Mouse (Mus musculus) intestine, embryonic 15.5 days (tissue): ENCODE measurements around the gene AY074887. TPM values are rescaled to one million over a fixed set of nuclear protein-coding genes. Genes with fewer than 3 reads are reported as not detected.
A peak's percentile ranks its signal among the peaks of the same experiment; 100 is the strongest.
"Not testable (repeated sequence)": the region's sequence is repeated elsewhere in the genome, so short reads cannot be mapped to it uniquely, and the experiment has no call there.

ENCODE experiments used
- ATAC-seq: fragments of 200-750 bp; cut with Nextera tagmentation; 2 replicates; pipeline ENCODE4 v1.8.0; 2017; ENCODE audit warnings: moderate TSS enrichment, moderate library complexity
- H3K27ac ChIP-seq: fragments of 300-500 bp; sonication (generic); 2 replicates; pipeline ENCODE4 v1.5.1; 2015; ENCODE audit warnings: mild to moderate bottlenecking, inconsistent platforms
- H3K27me3 ChIP-seq: fragments of 300-500 bp; sonication (generic); replicated peaks from 2 replicates; pipeline ENCODE4 v1.6.1; 2015; ENCODE audit warnings: inconsistent platforms
- H3K36me3 ChIP-seq: fragments of 300-500 bp; sonication (generic); 2 replicates; pipeline ENCODE4 v1.6.1; 2015; ENCODE audit warnings: inconsistent platforms
- H3K4me1 ChIP-seq: fragments of 300-500 bp; sonication (generic); replicated peaks from 2 replicates; pipeline ENCODE4 v1.6.1; 2015; ENCODE audit warnings: inconsistent platforms
- H3K4me2 ChIP-seq: fragments of 300-500 bp; sonication (generic); replicated peaks from 2 replicates; pipeline ENCODE4 v1.6.1; 2015; ENCODE audit warnings: mild to moderate bottlenecking, inconsistent platforms
- H3K4me3 ChIP-seq: fragments of 300-500 bp; sonication (generic); replicated peaks from 2 replicates; pipeline ENCODE4 v1.5.1; 2015; ENCODE audit warnings: inconsistent platforms
- H3K9ac ChIP-seq: fragments of 300-500 bp; sonication (generic); 2 replicates; pipeline ENCODE4 v1.6.1; 2015; ENCODE audit warnings: inconsistent platforms
- H3K9me3 ChIP-seq: fragments of 300-500 bp; sonication (generic); 2 replicates; pipeline ENCODE4 v1.6.1; 2016; ENCODE audit warnings: inconsistent platforms
- WGBS: fragments of 180-500 bp; shearing (Covaris S2); methylation state at CpG from one replicate; pipeline ENCODE4 v1.1.7; 2015; 5-methylcytosine and 5-hydroxymethylcytosine counted together
- polyA plus RNA-seq: library from polyadenylated mRNA; unstranded; fragments of >200 nt; fragmentation: Nextera tagmentation; extraction: Ambion mirVana; gene quantifications from 2 replicates; pipeline ENCODE4 v1.2.1, GENCODE M21; 2015

The AY074887 gene
- polyA plus RNA-seq, result 0.68 and 1.0 TPM in 2 replicates

DNA sequence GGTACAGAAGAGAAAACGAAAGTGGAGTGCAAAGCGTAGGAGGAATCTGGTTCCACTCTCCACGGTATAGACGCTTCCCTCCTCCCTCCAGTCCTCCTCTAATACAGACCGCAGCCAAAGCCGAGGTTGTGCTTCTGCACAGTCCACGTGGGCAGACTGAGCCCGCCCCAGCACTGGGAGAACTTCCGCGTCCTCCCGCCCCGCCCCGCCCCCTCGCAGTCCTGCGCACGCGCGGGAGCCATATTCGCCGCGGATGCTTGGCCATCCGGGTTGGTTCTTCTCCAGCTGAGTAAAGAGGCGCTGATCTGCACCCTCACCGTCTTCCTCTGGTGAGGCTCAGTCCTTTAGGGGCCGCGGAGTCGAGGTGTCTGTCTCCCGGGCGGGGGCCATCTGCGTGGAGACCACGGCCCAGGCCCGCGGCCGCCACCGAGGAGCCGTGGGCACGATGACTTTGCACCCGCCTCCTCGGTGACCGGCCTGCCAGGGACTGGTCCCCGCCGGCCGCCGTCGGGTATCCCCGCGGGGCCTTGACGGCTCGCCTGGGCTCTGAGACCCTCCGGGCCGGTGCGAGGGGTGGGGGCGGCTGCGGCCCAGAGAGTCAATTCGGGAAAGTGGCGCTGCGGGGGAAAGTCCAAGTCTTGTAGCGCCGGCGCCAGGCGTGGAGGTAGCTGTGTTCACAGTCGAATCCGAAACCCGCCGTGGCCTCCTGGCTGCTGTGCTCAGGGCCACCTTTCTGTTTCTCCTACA, at the start of gene AY074887, which contains the start of gene Psma4:
Gene AY074887, minus strand, starts transcription at position 424 of the 747 bp plus-strand sequence.
Gene Psma4, plus strand, starts transcription at position 216 of the 747 bp plus-strand sequence.
- under 1% methylated on average over 64 of the region's 65 CpGs for WGBS
- H3K27ac ChIP-seq, result peak within 1 kb of the TSS; percentile 94
- no peaks in the 10 kb centered on the region for H3K9me3 ChIP-seq
- H3K27me3 ChIP-seq, result no peaks in the 10 kb centered on the region
- ATAC-seq, result peak; percentile 100
- peak within 1 kb of the TSS; percentile 59 for H3K4me2 ChIP-seq
- H3K36me3 ChIP-seq, result 0 out of 2 replicates have a peak, but pooled peaks cover 6% of the 10 kb centered on the region
- peak within 1 kb of the TSS; percentile 88 for H3K9ac ChIP-seq
- peaks cover 8% of the 10 kb centered on the region for H3K4me1 ChIP-seq
- peak within 1 kb of the TSS; percentile 89 for H3K4me3 ChIP-seq

DNA sequence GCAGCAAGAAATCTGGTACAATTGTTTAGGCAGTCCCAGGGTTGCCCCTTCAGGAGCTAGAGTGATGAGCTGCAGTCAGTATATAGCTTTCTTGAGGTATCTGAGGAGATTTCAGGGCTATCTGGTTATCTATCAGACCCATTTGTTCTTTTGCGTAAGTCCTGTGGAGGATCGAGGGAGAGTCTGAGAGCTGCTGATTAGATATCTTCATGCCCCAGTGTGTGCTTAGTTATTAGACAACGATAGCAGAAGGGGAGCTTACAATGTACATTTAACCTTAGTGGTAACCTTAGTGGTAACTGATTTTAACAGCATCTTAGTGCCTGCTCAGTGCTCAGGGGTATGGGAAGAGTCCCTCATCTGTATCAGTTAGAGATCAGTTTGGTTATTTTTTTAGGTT, 44.8 kb upstream of the AY074887 start:
- Histone ChIP-seq H3K4me2 (no peak overlapping the region), H3K27ac (no peak overlapping the region), H3K36me3 (no peaks in the 10 kb centered on the region), H3K27me3 (no peaks in the 10 kb centered on the region), H3K9ac (no peak overlapping the region), H3K9me3 (no peaks in the 10 kb centered on the region), H3K4me3 (no peak overlapping the region), H3K4me1 (no peaks in the 10 kb centered on the region)
- 52% methylated on average over 3 of the region's 3 CpGs for WGBS
- no peak for ATAC-seq

DNA sequence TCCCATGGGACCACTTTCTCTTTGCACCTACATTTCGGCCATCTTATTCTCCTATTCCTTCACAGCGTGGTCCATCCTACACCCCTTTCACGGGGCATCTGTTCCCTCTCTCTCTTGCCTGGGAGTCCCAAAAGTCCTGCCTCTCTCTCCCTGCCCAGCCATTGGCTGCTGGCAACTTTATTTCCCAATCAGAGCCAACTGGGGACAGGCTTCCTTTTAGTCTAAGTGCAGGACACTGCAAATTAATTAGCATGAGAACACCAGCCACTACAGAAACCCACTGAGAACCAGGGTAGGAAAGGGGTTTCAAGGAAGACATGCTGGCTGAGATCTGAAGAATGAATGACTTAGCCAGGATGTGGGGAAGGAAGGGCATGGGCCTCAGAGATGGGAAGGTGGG, 43.6 kb upstream of the AY074887 start:
- Histone ChIP-seq H3K4me3 (no peak overlapping the region), H3K9ac (no peak overlapping the region), H3K27me3 (no peaks in the 10 kb centered on the region), H3K4me2 (no peak overlapping the region), H3K9me3 (no peaks in the 10 kb centered on the region), H3K36me3 (no peaks in the 10 kb centered on the region), H3K27ac (no peak overlapping the region), H3K4me1 (no peaks in the 10 kb centered on the region)
- no peak for ATAC-seq
- 61% methylated on average over 3 of the region's 3 CpGs for WGBS

DNA sequence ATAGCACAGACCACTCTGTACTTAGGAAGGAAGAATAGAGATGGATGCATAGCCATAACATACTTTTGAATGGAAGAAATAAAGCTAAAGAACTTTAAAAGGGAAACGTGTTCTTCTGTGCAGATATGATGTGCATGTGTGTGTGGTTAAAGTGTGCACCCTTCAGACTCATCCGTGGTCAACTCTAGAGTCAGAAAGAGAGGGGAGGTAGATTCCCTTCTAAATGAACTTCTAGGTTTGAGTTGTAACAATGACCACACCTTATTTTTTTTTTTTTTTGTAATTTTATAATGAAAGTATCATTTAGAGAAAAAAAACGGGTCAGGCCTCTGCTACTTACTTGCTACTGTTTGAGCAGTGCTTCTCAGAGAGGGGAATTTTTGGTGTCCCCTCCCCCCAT, 39.6 kb upstream of the AY074887 start:
- WGBS, result 78% methylated on average over 3 of the region's 3 CpGs
- Histone ChIP-seq H3K9me3 (no peaks in the 10 kb centered on the region), H3K9ac (no peak overlapping the region), H3K4me3 (no peak overlapping the region), H3K27ac (no peak overlapping the region), H3K4me1 (no peaks in the 10 kb centered on the region), H3K27me3 (no peaks in the 10 kb centered on the region), H3K4me2 (no peak overlapping the region), H3K36me3 (no peaks in the 10 kb centered on the region)
- ATAC-seq, result no peak

DNA sequence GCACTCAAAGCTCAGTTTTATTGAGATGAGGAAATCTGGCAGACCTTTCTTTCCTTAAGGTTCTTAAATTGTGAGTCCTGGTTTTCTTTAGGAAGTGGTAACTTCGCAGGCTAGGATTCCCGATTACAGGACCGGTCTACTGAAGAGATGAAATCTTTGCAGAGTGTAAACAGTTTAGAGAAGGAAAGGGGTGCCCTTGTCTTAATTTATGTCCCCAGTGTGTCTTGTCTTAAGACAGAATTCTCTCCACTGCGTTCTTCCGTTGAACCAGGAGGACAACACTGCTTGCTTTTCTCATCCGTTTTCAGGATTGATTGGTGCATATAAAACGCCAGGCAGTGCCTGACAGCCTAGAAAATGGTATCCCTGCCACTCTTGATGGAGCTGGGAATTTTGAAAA, 31.6 kb upstream of the AY074887 start:
- Histone ChIP-seq H3K9ac (no peak overlapping the region), H3K27me3 (peaks cover 35% of the 10 kb centered on the region), H3K4me3 (peak overlapping the region; percentile 67), H3K4me1 (peaks cover 7% of the 10 kb centered on the region; the same call in 1 of the 2 replicates), H3K4me2 (peak overlapping the region; percentile 99), H3K27ac (no peak overlapping the region), H3K36me3 (no peaks in the 10 kb centered on the region), H3K9me3 (no peaks in the 10 kb centered on the region)
- WGBS, result 10% methylated on average over 7 of the region's 7 CpGs
- ATAC-seq, result no peak

DNA sequence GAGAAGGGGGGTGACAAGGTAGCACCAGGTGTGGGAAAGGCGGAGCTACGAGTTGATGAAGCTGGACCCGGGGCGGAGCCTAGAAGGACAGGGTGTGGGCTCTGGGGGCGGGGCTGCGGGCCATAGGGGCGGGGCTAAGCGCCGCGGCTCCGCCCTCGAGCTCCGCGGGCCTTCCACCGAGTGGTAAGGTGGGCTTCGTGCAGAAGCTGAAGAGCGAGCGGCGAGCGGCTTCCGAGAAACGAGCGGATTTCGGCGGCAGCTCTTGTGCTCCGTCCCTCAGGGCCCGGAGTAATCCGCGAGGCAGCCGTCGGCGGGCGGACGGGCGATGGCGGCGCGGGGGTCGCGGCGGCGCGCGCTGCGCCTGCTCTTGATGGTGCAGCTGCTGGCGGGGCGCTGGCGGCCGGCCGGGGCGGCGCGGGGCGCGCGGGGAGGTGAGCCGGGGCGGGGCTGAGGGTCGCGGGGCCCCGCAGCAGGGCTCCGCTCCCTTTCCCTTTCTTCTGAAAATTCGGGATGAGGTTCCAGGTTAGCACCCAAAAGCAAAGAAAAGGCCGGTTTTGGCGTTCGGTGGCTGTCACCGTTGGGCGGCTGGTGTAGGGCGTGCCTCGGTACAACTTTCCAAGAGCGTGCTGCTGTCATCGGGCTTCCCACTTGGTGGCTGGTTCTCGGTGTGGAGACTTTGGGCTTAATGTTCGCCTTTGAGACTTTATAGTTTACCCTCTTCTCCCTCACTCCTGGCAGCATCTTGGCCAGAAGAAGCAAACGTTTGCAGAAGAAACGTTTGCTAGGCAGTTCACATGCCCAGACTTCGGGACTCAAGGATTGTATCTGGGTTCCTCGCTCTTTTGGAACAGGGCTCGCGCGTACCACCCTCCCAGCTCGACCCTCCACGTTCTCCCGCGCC, 30.7 kb upstream of the AY074887 start:
- WGBS, result under 1% methylated on average over 79 of the region's 85 CpGs

DNA sequence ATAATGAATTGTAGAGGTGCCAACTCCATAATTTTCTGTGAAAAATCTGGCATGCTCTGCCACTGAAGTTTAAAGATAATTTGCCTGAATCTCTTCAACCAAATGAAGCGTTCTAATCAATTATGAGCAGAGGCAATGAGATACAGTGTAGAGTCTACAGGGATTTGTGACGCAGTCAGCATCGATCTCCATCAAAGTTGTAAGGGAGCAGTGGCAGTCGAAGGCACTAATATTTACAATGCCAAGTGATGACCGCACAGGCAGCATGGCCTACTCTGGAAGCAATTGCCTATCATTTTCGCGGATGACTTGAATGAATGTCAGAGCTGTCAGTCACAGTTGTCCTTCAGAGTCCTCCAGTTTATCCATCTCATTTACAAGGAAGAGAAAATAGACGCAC, 29.9 kb upstream of the AY074887 start, which contains the start of gene Chrna5:
Gene Chrna5, plus strand, starts transcription at position 207 of the 400 bp plus-strand sequence.
- Histone ChIP-seq H3K9me3 (no peaks in the 10 kb centered on the region), H3K27ac (no peak within 1 kb of the TSS), H3K4me2 (peak within 1 kb of the TSS; percentile 99), H3K4me1 (peaks cover 7% of the 10 kb centered on the region; the same call in 1 of the 2 replicates), H3K27me3 (peaks cover 35% of the 10 kb centered on the region), H3K36me3 (no peaks in the 10 kb centered on the region), H3K9ac (peak within 1 kb of the TSS; percentile 46), H3K4me3 (peak within 1 kb of the TSS; percentile 67)
- 70% methylated on average over 8 of the region's 8 CpGs for WGBS
- no peak for ATAC-seq

More for the DNA sequence above, 30.7 kb upstream of the AY074887 start:
- ATAC-seq, result peak; percentile 94
- Histone ChIP-seq H3K4me2 (peak overlapping the region; percentile 99), H3K27me3 (peaks cover 35% of the 10 kb centered on the region), H3K9ac (peak overlapping the region; percentile 46), H3K9me3 (no peaks in the 10 kb centered on the region), H3K36me3 (no peaks in the 10 kb centered on the region), H3K4me3 (peak overlapping the region; percentile 67), H3K27ac (no peak overlapping the region), H3K4me1 (peaks cover 7% of the 10 kb centered on the region; the same call in 1 of the 2 replicates)

DNA sequence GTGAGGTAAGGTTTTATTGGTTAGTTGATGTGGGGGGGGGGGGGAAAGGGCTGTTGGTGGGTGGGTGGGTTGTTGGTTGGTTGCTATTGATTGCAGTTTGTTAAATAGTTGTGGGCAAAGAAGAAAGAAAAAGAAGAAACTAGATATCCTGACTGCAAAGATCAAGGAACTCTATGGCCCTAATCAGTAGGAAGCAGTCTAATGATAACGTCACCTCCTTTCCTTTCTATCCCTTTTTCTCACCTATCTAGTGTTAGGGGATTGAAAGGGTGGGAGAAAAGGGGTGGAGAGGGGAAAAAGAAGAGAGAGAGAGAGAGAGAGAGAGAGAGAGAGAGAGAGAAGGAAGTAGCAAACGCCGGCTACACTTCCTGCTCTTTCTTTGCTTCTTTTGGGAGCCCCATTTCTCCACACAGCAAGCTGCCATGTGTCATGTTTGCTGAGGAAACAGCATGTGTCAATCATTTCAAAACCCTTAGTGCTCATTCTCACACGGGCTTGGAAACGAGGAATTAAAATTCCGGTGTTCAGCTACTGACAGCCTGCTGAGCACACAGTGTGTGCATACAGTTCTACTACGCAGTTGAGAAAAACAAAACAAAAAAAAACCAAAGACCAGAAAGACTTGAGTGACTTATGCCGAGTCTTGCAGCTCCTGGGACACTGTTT, 19.3 kb upstream of the AY074887 start:
- Histone ChIP-seq H3K27me3 (0 out of 2 replicates have a peak, but pooled peaks cover 2% of the 10 kb centered on the region), H3K27ac (no peak overlapping the region), H3K4me3 (no peak overlapping the region), H3K4me2 (no peak overlapping the region), H3K4me1 (no peaks in the 10 kb centered on the region), H3K9ac (no peak overlapping the region), H3K9me3 (no peaks in the 10 kb centered on the region; the same call in 1 of the 2 replicates), H3K36me3 (no peaks in the 10 kb centered on the region)
- ATAC-seq, result no peak
- 67% methylated on average over 8 of the region's 8 CpGs for WGBS

DNA sequence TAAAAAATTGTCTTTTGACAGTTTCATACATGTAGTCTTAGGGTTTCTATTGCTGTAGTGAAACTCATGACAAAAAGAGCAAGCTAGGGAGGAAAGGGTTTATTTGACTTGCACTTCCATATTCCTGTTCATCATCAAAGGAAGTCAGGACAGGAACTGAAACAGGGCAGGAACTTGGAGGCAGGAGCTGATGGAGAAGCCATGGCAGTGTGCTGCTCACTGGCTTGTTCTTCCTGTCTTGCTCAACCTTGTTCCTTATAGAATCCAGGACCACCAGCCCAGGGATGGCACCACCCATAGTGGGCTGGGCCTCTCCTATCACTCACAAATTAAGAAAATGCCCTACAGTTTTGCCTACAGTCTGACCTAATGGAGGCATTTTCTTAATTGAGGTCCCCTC, 12.9 kb upstream of the AY074887 start:
- peaks cover 6% of the 10 kb centered on the region; the same call in 1 of the 2 replicates for H3K36me3 ChIP-seq
- H3K9me3 ChIP-seq, result no peaks in the 10 kb centered on the region; the same call in 1 of the 2 replicates
- H3K4me2 ChIP-seq, result no peak overlapping the region
- no peak overlapping the region for H3K27ac ChIP-seq
- ATAC-seq, result no peak
- H3K27me3 ChIP-seq, result no peaks in the 10 kb centered on the region
- H3K4me1 ChIP-seq, result no peaks in the 10 kb centered on the region
- H3K9ac ChIP-seq, result no peak overlapping the region
- no peak overlapping the region for H3K4me3 ChIP-seq

DNA sequence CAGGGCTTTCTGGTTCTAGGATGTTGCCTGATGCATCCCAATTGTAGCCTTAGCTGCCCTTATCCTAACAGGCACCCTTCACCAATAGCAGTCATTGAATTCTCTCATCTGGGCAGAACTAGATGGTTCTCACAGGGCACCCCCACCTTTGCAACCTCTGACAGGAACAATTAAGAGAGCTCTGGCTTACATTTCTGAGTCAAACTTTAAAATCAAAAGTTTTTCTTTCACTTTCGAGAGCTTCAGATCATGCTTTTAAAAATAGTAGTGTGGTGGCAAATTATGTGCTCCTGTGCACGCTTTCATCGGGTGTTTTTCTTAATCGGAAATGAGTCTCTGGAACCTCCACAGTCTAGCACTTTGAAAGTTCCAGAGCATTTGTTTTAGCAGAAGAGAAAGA, 10.3 kb upstream of the AY074887 start:
- ATAC-seq, result no peak
- Histone ChIP-seq H3K4me2 (no peak overlapping the region), H3K27me3 (no peaks in the 10 kb centered on the region), H3K27ac (no peak overlapping the region), H3K9me3 (no peaks in the 10 kb centered on the region), H3K36me3 (peaks cover 23% of the 10 kb centered on the region), H3K9ac (no peak overlapping the region), H3K4me3 (no peak overlapping the region), H3K4me1 (no peaks in the 10 kb centered on the region)
- 92% methylated on average over 4 of the region's 4 CpGs for WGBS

DNA sequence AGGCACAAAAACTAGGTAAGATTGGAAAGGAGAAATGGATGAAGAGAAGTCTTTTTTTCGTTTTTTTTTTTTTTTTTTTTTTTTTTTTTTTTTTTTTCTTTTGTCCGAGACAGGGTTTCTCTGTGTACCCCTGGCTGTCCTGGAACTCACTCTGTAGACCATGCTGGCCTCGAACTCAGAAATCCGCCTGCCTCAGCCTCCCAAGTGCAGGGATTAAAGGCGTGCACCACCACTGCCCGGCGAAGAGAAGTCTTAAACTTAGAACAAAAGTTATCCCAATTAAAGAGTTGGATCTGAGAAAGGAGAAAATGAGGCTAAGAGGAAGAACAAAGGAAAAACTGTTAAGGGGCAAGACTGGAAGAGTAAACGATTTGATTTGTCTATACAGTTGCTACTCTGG, 636 bp downstream of the AY074887 start:
- Histone ChIP-seq H3K27ac (peak overlapping the region; percentile 94; the same call in 1 of the 2 replicates), H3K4me2 (peak overlapping the region; percentile 59), H3K4me3 (peak overlapping the region; percentile 89), H3K9ac (peak overlapping the region; percentile 36)
- not testable (repeated sequence) for H3K27me3 ChIP-seq, H3K9me3 ChIP-seq, H3K36me3 ChIP-seq, H3K4me1 ChIP-seq
- 41% methylated on average over 8 of the region's 8 CpGs for WGBS
- peak; percentile 46; the same call in 1 of the 2 replicates for ATAC-seq

DNA sequence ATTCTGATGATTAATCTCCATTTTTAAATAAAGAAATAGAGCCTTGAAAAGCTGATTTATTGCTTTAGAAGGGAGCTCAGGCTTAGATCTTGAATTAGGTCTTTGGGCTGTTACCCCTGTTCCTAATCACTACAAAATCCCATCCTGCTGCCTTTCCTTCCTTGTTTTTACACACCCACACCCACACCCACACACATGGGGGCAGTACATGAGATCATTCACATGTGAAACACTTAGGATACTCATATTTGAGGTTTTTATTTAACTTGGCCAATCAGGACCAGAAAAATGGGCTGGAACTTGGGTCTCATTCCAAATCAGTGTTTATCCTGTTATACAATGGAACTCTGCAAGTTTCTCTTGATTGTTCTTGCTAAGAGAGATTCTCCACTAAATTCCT, 1.3 kb downstream of the AY074887 start:
- H3K4me3 ChIP-seq, result no peak overlapping the region
- H3K27ac ChIP-seq, result no peak overlapping the region
- H3K9ac ChIP-seq, result no peak overlapping the region
- H3K9me3 ChIP-seq, result no peaks in the 10 kb centered on the region
- no peaks in the 10 kb centered on the region for H3K27me3 ChIP-seq
- 0 out of 2 replicates have a peak, but pooled peaks cover 5% of the 10 kb centered on the region for H3K36me3 ChIP-seq
- no peak overlapping the region for H3K4me2 ChIP-seq
- no peak for ATAC-seq
- H3K4me1 ChIP-seq, result peaks cover 8% of the 10 kb centered on the region
